10 mouse cellular contexts compared by ENCODE assay signal in the genomic region with DNA sequence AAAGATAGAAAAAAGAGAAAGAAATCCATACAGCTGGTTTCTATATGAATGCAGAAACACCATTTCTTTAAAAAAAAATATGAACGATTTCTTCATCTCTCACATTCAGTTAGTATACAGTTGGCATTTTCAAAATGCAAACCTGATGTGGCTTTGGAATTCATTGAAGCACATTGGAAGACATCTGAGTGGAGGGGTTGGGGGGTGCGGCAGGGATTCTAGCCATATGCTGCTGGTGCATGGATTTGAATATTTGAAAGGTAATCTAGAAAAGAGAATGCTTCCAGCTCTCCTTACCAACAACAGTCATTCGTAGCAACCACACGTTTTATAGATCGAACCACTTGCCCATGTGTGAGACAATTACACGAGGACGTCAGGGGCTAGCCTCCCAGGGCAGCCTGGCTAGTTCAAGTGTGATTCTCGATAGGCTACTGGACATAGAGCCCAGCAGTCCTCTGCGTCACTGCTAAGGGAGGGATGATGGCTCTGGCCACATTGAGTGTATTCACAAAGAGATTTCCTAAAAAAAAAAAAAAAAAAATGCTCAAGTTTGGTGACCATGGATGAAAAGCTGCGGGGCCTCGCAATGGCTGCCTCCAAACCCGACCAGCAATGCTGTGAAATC.
A peak's percentile ranks its signal among the peaks of the same experiment; 100 is the strongest.
DNase-seq lines count a peak whose midpoint lies in the region; ATAC-seq and TF ChIP-seq lines count a peak whose summit lies in the region.
"Had no signal": no experiment of that assay in that cellular context is flagged by ENCODE, and none has a peak within 500 bp of the region (broad histone marks: within the 10 kb centered on the region; RNA-seq: fewer than 3 reads in every experiment).

No protein-coding gene starts in this region.

- H3K4me3 ChIP-seq in lung, embryonic 16.5 days (ENCODE audit: low read length): peak overlapping the region; percentile 21
- no peak overlapping the region for H3K4me3 ChIP-seq in lung, adult 2 months (replicated peaks; ENCODE audit: extremely low read depth, low read depth, low read length)
- H3K4me3 ChIP-seq in liver, embryonic 12.5 days: peak overlapping the region; percentile 14; the same call in 1 of the 2 replicates
- no peak overlapping the region for H3K4me3 ChIP-seq in stomach, embryonic 16.5 days (replicated peaks; ENCODE audit: low read length)

- H3K9me3 ChIP-seq in lung, embryonic 16.5 days (ENCODE audit: control insufficient read depth, low read length): no peaks in the 10 kb centered on the region
- no peaks in the 10 kb centered on the region for H3K9me3 ChIP-seq in liver, embryonic 12.5 days (replicated peaks)
- H3K9me3 ChIP-seq in stomach, embryonic 16.5 days (replicated peaks; ENCODE audit: control insufficient read depth, low read length): no peaks in the 10 kb centered on the region

- 76% methylated on average over 12 of the region's 12 CpGs for WGBS in lung, embryonic 16.5 days
- WGBS in lung, adult 2 months: 72% methylated on average over 12 of the region's 12 CpGs
- 57% methylated on average over 12 of the region's 12 CpGs for WGBS in liver, embryonic 12.5 days (ENCODE audit: insufficient replicate concordance)
- 76% methylated on average over 12 of the region's 12 CpGs for WGBS in stomach, embryonic 16.5 days

- H3K9ac ChIP-seq in lung, embryonic 16.5 days (ENCODE audit: low read length): no peak overlapping the region; the same call in 1 of the 2 replicates
- no peak overlapping the region; the same call in 1 of the 2 replicates for H3K9ac ChIP-seq in liver, embryonic 12.5 days
- no peak overlapping the region for H3K9ac ChIP-seq in stomach, embryonic 16.5 days (ENCODE audit: low read length)

- peak; percentile 26; the same call in 1 of the 2 replicates for ATAC-seq in cerebellum, adult (ENCODE audit: insufficient number of reproducible peaks, low FRiP score, low TSS enrichment)
- peak; percentile 2; the same call in 1 of the 2 replicates for ATAC-seq in lung, embryonic 16.5 days (ENCODE audit: low read depth)
- ATAC-seq in liver, embryonic 12.5 days: peak; percentile 33; the same call in 1 of the 2 replicates
- no peak for ATAC-seq in stomach, embryonic 16.5 days (ENCODE audit: insufficient read depth, low FRiP score)

- no peak overlapping the region for H3K27ac ChIP-seq in lung, embryonic 16.5 days (ENCODE audit: low read length)
- no peak overlapping the region for H3K27ac ChIP-seq in liver, embryonic 12.5 days
- no peak overlapping the region for H3K27ac ChIP-seq in stomach, embryonic 16.5 days (ENCODE audit: low read length)

- no peaks in the 10 kb centered on the region for H3K36me3 ChIP-seq in lung, embryonic 16.5 days (ENCODE audit: control insufficient read depth, insufficient read depth, low read length)
- H3K36me3 ChIP-seq in liver, embryonic 12.5 days: no peaks in the 10 kb centered on the region
- H3K36me3 ChIP-seq in stomach, embryonic 16.5 days (ENCODE audit: control insufficient read depth, insufficient read depth, low read length): no peaks in the 10 kb centered on the region

- H3K4me2 ChIP-seq in lung, embryonic 16.5 days (ENCODE audit: low read depth, low read length): peak overlapping the region; percentile 42; the same call in 1 of the 2 replicates
- peak overlapping the region; percentile 51 for H3K4me2 ChIP-seq in liver, embryonic 12.5 days
- H3K4me2 ChIP-seq in stomach, embryonic 16.5 days (ENCODE audit: low read depth, low read length): peak overlapping the region; percentile 43; the same call in 1 of the 2 replicates

- no peaks in the 10 kb centered on the region for H3K27me3 ChIP-seq in lung, embryonic 16.5 days (ENCODE audit: control insufficient read depth, insufficient read depth, low read depth, low read length)
- H3K27me3 ChIP-seq in liver, embryonic 12.5 days (replicated peaks): no peaks in the 10 kb centered on the region
- no peaks in the 10 kb centered on the region for H3K27me3 ChIP-seq in stomach, embryonic 16.5 days (ENCODE audit: control insufficient read depth, insufficient read depth, low read length)
- H3K27me3 ChIP-seq: Patski had no signal

- no peak for TF ChIP-seq CTCF in lung, adult 2 months (IDR thresholded peaks at IDR 0.05; ENCODE audit: insufficient read depth, low read length)

- no peak for TF ChIP-seq POLR2A in lung, adult 2 months (IDR thresholded peaks at IDR 0.05; ENCODE audit: borderline replicate concordance, extremely low read depth, low read depth, low read length)

- peaks cover 12% of the 10 kb centered on the region for H3K4me1 ChIP-seq in lung, embryonic 16.5 days (replicated peaks; ENCODE audit: control insufficient read depth, insufficient read depth, low read length)
- 0 out of 2 replicates have a peak, but pooled peaks cover 6% of the 10 kb centered on the region for H3K4me1 ChIP-seq in lung, adult 2 months (ENCODE audit: control insufficient read depth, insufficient read depth, low read length)
- peaks cover 14% of the 10 kb centered on the region for H3K4me1 ChIP-seq in liver, embryonic 12.5 days
- H3K4me1 ChIP-seq in stomach, embryonic 16.5 days (ENCODE audit: control insufficient read depth, insufficient read depth, low read length): peaks cover 11% of the 10 kb centered on the region

- no peak for DNase-seq in cerebellum, adult 11 months
- DNase-seq in lung, adult 2 months: no peak
- DNase-seq in heart, adult 9 months (ENCODE audit: low spot score in 2 of 2): no peak
- DNase-seq in adrenal gland, postnatal 4 days (ENCODE audit: low spot score in 2 of 2): no peak
- DNase-seq: right cerebral cortex, postnatal 14 days had no signal

Comparison
In these comparisons a context has a peak if more than half of its experiments do, and no peak if none do; other contexts are left out.
1. H3K4me3 ChIP-seq: peak in lung, embryonic 16.5 days (single experiment) and liver, embryonic 12.5 days (single experiment); none in lung, adult 2 months (single experiment) and stomach, embryonic 16.5 days (single experiment).
2. Peak in every context shown above with its lines, with median percentiles within 50 percentile points of each other: H3K4me2 ChIP-seq.